Mouse (Mus musculus): ENCODE data around the gene Ccdc22. TPM values are rescaled to one million over a fixed set of nuclear protein-coding genes. Genes with fewer than 3 reads are reported as not detected.

Gene Ccdc22
- polyA plus RNA-seq, 1 experiment from 2014 or later: 31.2 TPM

DNA sequence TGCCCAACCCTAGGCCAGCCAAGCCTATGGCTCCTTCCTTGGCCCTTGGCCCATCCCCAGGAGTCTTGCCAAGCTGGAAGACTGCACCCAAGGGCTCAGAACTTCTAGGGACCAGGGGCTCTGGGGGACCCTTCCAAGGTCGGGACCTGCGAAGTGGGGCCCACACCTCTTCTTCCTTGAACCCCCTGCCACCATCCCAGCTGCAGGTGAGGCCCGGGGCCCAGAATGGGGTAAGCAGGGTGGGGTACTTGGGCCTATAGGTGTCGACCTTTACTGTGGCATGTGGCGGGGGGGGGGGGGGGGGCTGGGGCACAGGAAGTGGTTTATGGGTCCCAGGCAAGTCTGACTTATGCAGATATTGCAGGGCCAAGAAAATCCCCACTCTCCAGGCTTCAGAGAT lies 19.0 kb downstream of the Ccdc22 start:
- WGBS: 67% methylated on average over 4 of the region's 5 CpGs
- no peak for ATAC-seq (ENCODE audit: insufficient number of reproducible peaks, low FRiP score, low TSS enrichment, low read depth)

DNA sequence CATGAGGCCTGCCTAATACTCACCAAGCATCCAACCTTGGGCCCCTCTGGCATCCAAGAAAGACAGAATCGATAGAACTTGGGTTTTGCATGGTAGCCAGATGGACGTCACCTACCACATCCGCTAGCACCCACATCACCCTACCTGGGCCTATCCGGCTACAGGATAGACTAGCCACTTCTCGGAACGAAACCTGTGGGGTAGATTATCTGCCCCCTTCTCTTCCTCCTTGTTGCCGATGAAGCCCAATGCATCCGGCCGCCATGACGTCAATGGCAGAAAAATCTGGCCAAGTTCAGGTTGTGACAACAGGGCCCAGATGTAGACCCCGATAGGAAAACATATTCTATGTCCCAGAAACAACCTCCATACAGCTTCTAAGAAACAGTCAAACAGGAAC lies 21.4 kb downstream of the Ccdc22 start:
- Histone ChIP-seq H3K4me3 (ENCODE audit: low read depth, low read length) (no peak overlapping the region), H3K27me3 (ENCODE audit: control insufficient read depth, insufficient read depth, low read length) (no peaks in the 10 kb centered on the region), H3K4me1 (ENCODE audit: control insufficient read depth, insufficient read depth, low read length) (no peaks in the 10 kb centered on the region), H3K4me2 (ENCODE audit: low read depth, severe bottlenecking) (no peak overlapping the region), H3K27ac (replicated peaks; ENCODE audit: low read depth, low read length) (no peak overlapping the region), H3K36me3 (ENCODE audit: control insufficient read depth, insufficient read depth, low read length) (no peaks in the 10 kb centered on the region; the same call in 1 of the 2 replicates), H3K9me3 (ENCODE audit: control insufficient read depth, low read length) (no peaks in the 10 kb centered on the region), H3K9ac (ENCODE audit: low read length) (no peak overlapping the region)
- WGBS: 94% methylated on average over 11 of the region's 11 CpGs
- ATAC-seq (ENCODE audit: insufficient number of reproducible peaks, low FRiP score, low TSS enrichment, low read depth) (no peak), DNase-seq (ENCODE audit: low spot score) (no peak)

More for the DNA sequence above, 19.0 kb downstream of the Ccdc22 start:
- no peaks in the 10 kb centered on the region for H3K27me3 ChIP-seq (ENCODE audit: control insufficient read depth, insufficient read depth, low read length)
- H3K4me3 ChIP-seq (ENCODE audit: low read depth, low read length): no peak overlapping the region
- no peak overlapping the region for H3K4me2 ChIP-seq (ENCODE audit: low read depth, severe bottlenecking)
- no peak for DNase-seq (ENCODE audit: low spot score)
- no peak overlapping the region for H3K9ac ChIP-seq (ENCODE audit: low read length)
- no peak overlapping the region for H3K27ac ChIP-seq (replicated peaks; ENCODE audit: low read depth, low read length)
- H3K9me3 ChIP-seq (ENCODE audit: control insufficient read depth, low read length): no peaks in the 10 kb centered on the region
- H3K36me3 ChIP-seq (ENCODE audit: control insufficient read depth, insufficient read depth, low read length): no peaks in the 10 kb centered on the region; the same call in 1 of the 2 replicates
- no peaks in the 10 kb centered on the region for H3K4me1 ChIP-seq (ENCODE audit: control insufficient read depth, insufficient read depth, low read length)

DNA sequence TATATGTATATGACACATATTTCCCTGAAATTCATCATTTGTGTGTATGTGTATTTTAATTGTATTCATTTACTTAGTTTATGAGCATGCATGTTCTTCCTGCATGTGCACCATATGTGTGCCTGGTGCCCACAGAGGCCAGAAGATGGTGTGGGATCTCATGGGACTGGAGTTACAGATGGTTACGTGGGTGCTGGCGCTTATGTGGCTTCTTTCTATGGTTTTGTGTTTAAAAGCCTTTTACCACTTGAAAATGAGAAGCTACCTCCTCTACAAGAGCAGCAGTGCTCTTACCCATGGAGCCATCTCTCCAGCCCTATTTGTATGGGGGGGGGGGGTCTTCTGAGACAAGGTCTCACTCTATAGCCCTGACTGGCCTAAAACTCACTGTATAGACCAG lies 24.2 kb downstream of the Ccdc22 start:
- DNase-seq (ENCODE audit: low spot score) (no peak), ATAC-seq (ENCODE audit: insufficient number of reproducible peaks, low FRiP score, low TSS enrichment, low read depth) (no peak)
- Histone ChIP-seq H3K4me2 (ENCODE audit: low read depth, severe bottlenecking) (no peak overlapping the region), H3K4me3 (ENCODE audit: low read depth, low read length) (no peak overlapping the region), H3K27ac (replicated peaks; ENCODE audit: low read depth, low read length) (no peak overlapping the region), H3K9me3 (ENCODE audit: control insufficient read depth, low read length) (no peaks in the 10 kb centered on the region), H3K36me3 (ENCODE audit: control insufficient read depth, insufficient read depth, low read length) (no peaks in the 10 kb centered on the region; the same call in 1 of the 2 replicates), H3K4me1 (ENCODE audit: control insufficient read depth, insufficient read depth, low read length) (no peaks in the 10 kb centered on the region), H3K27me3 (ENCODE audit: control insufficient read depth, insufficient read depth, low read length) (no peaks in the 10 kb centered on the region), H3K9ac (ENCODE audit: low read length) (no peak overlapping the region)
- 95% methylated on average over 2 of the region's 2 CpGs for WGBS

DNA sequence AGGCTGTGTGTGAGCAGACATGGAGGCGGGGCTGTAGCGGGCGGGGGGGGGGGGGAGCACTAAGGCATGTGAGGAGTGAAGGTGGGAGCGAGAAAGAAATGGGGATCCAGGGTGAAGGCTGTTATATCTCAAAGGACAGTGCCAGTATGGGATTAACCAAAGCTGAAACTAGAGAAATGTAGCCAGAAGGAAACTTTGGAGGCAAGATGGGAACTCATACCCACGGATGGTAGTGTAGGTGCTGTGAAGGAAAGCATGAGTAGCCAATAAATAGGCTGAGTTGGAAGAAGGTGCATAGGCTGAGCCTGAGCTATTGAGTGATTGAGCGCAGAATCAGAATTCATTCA lies 30.5 kb downstream of the Ccdc22 start:
- no peaks in the 10 kb centered on the region for H3K9me3 ChIP-seq (ENCODE audit: control insufficient read depth, low read length)
- 26% methylated on average over 5 of the region's 6 CpGs for WGBS
- H3K36me3 ChIP-seq (ENCODE audit: control insufficient read depth, insufficient read depth, low read length): no peaks in the 10 kb centered on the region
- no peak overlapping the region; the same call in 1 of the 2 replicates for H3K9ac ChIP-seq (ENCODE audit: low read length)
- peak overlapping the region; percentile 39; the same call in 1 of the 2 replicates for H3K4me2 ChIP-seq (ENCODE audit: low read depth, severe bottlenecking)
- DNase-seq (ENCODE audit: low spot score) (no peak), ATAC-seq (ENCODE audit: insufficient number of reproducible peaks, low FRiP score, low TSS enrichment, low read depth) (no peak)
- H3K4me3 ChIP-seq (ENCODE audit: low read depth, low read length): peak overlapping the region; percentile 44
- no peaks in the 10 kb centered on the region for H3K27me3 ChIP-seq (ENCODE audit: control insufficient read depth, insufficient read depth, low read length)
- H3K4me1 ChIP-seq (ENCODE audit: control insufficient read depth, insufficient read depth, low read length): no peaks in the 10 kb centered on the region
- H3K27ac ChIP-seq (replicated peaks; ENCODE audit: low read depth, low read length): no peak overlapping the region

DNA sequence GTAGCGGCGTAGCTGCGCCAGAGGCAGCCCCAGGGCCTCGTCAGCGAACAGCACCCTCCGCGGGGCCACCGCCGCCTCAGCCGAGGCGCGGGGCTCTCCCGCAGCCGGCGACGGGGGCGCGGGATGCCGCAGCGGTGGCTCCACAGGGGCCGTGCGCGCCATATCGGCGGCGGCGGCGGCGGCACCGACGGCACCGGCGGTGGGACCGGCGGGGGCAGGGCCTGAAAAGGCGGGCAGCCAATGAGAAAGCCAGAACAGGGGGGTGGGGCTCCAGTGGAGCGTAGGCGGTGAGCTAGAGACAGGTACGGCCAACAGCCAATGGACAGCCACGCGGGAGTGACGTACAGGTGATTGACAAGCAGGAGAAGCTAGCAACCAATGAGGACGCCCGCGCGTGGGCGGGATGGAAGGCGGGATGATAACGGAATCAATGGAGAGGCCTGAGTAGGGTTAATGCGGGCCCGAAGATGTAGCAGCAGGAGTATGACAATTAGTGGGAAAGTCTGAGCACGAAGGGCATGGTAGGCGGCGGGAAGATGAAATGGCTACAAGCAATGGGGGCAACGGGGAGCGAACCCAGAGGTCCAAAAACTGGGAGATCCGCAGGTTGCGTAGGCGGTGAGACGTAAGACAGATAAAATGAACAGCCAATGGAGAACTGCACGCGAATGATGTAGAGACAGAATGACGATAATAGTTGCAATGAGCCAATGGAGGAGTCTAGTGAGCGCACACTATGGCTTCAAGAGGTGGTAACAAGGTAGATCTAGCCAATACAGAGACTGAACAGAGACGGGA lies 31.0 kb downstream of the Ccdc22 start, which contains the start of gene Ppp1r3f:
Ppp1r3f (minus strand) TSS at position 197 of the 798 bp plus-strand sequence.
- 24% methylated on average over 52 of the region's 65 CpGs for WGBS
- DNase-seq (ENCODE audit: low spot score): peak; percentile 90
- peak; percentile 98 for ATAC-seq (ENCODE audit: insufficient number of reproducible peaks, low FRiP score, low TSS enrichment, low read depth)
- no peaks in the 10 kb centered on the region for H3K36me3 ChIP-seq (ENCODE audit: control insufficient read depth, insufficient read depth, low read length)
- no peaks in the 10 kb centered on the region for H3K27me3 ChIP-seq (ENCODE audit: control insufficient read depth, insufficient read depth, low read length)
- H3K9me3 ChIP-seq (ENCODE audit: control insufficient read depth, low read length): no peaks in the 10 kb centered on the region
- H3K4me3 ChIP-seq (ENCODE audit: low read depth, low read length): peak within 1 kb of the TSS; percentile 44
- H3K4me1 ChIP-seq (ENCODE audit: control insufficient read depth, insufficient read depth, low read length): no peaks in the 10 kb centered on the region
- peak within 1 kb of the TSS; percentile 76 for H3K9ac ChIP-seq (ENCODE audit: low read length)
- H3K27ac ChIP-seq (replicated peaks; ENCODE audit: low read depth, low read length): peak within 1 kb of the TSS; percentile 55; the same call in 1 of the 2 replicates
- peak within 1 kb of the TSS; percentile 62 for H3K4me2 ChIP-seq (ENCODE audit: low read depth, severe bottlenecking)

DNA sequence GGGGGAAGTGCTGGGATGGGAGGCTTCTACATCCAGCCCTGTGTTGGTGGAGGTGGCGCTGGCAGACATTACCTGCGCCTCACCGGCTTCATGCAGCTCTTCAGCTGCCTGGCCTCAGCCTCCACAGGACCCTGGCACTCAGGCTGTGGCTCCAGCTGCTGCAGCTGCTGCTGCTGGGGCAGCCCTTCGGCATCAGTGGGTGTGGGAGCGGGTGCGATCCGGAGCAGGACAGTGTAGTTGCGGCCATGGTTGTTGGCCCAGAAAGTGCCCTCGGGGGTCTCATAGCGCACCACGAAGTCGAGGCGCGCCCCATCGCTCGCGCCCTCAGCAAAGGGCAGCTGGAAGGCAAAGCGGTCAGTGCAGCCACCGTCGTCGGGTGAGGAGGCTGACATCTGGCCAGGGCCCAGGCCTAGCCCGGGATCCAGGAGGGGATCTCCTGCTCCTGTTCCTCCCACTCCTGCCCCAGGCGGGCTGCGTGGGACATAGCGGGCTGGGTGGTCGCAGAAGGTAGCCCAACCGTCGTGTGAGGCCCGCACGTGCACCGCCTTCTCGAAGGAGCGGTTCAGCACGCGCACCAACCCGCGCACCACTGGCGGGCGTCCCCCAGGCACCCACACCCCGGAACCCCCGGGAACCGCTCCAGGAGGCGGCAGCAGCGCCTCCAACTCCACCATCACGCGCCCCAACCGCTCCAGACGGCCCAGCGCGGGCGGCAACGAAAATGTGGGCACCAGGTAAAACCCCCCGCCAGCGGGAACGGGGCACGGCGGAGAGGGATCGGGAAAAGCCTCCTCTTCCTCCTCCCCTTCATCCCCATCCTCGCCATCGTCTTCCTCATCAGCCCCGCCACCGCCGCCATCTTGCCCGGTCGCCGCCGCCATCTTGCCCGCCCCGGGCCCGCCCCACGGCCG lies 31.9 kb downstream of the Ccdc22 start, which contains the start of gene Foxp3:
Foxp3 (plus strand) TSS at position 469 of the 911 bp plus-strand sequence.
- H3K4me1 ChIP-seq (ENCODE audit: control insufficient read depth, insufficient read depth, low read length): no peaks in the 10 kb centered on the region
- peak within 1 kb of the TSS; percentile 44 for H3K4me3 ChIP-seq (ENCODE audit: low read depth, low read length)
- DNase-seq (ENCODE audit: low spot score) (peak; percentile 58), ATAC-seq (ENCODE audit: insufficient number of reproducible peaks, low FRiP score, low TSS enrichment, low read depth) (peak; percentile 36; the same call in 1 of the 2 replicates)
- peak within 1 kb of the TSS; percentile 55; the same call in 1 of the 2 replicates for H3K27ac ChIP-seq (replicated peaks; ENCODE audit: low read depth, low read length)
- H3K4me2 ChIP-seq (ENCODE audit: low read depth, severe bottlenecking): peak within 1 kb of the TSS; percentile 62
- no peaks in the 10 kb centered on the region for H3K9me3 ChIP-seq (ENCODE audit: control insufficient read depth, low read length)
- no peaks in the 10 kb centered on the region for H3K27me3 ChIP-seq (ENCODE audit: control insufficient read depth, insufficient read depth, low read length)
- no peaks in the 10 kb centered on the region for H3K36me3 ChIP-seq (ENCODE audit: control insufficient read depth, insufficient read depth, low read length)
- 32% methylated on average over 55 of the region's 72 CpGs for WGBS
- peak within 1 kb of the TSS; percentile 76 for H3K9ac ChIP-seq (ENCODE audit: low read length)

DNA sequence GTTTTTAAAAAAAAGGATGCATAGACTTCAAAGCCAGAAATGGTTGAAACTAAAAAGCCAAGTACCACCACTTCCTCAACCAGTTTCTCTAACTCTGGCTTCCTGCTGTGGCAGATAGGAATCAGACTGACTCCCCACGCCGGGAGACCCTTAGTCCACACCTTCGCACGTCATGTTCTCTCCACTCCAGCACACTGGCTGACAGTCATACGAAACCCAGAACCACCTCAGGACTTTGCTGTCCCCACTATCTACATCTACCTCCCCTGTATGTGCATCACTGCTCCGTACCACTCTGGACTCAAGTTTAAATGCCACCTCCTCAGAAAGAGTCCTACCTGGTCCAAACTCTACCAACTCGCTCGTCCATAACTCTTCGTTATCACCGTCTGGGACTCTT lies 32.9 kb downstream of the Ccdc22 start:
- Histone ChIP-seq H3K36me3 (ENCODE audit: control insufficient read depth, insufficient read depth, low read length) (no peaks in the 10 kb centered on the region), H3K9me3 (ENCODE audit: control insufficient read depth, low read length) (no peaks in the 10 kb centered on the region), H3K27ac (replicated peaks; ENCODE audit: low read depth, low read length) (no peak overlapping the region), H3K4me3 (ENCODE audit: low read depth, low read length) (no peak overlapping the region), H3K27me3 (ENCODE audit: control insufficient read depth, insufficient read depth, low read length) (no peaks in the 10 kb centered on the region), H3K4me1 (ENCODE audit: control insufficient read depth, insufficient read depth, low read length) (no peaks in the 10 kb centered on the region), H3K9ac (ENCODE audit: low read length) (no peak overlapping the region), H3K4me2 (ENCODE audit: low read depth, severe bottlenecking) (no peak overlapping the region)
- WGBS: 86% methylated on average over 10 of the region's 10 CpGs
- no peak for DNase-seq (ENCODE audit: low spot score)
- no peak for ATAC-seq (ENCODE audit: insufficient number of reproducible peaks, low FRiP score, low TSS enrichment, low read depth)

DNA sequence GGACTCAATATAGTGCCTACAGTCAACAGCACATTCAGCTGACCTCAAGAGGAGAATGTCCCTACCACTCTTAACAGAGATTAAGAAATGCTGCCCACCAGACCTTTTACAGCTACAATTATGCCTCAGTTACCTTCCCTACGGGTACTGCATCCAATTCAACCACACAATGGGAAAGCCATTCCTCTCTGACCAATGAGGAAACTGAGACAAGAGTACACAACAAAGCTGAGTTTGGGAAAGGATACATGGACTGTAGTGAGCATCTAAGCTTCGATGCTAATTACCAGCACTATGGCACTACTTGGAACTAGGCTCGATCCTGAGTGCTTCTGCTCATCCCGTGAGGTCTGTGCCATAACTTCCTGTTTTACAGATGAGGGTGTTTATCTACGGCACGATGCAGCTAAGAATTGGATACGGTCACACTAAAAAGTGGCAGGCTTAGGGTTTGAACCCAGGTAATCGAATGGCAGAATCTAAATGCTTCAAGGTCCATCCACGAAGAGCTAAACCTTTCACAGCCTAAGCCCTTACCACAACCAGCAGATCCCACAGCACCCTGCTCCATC lies 33.7 kb downstream of the Ccdc22 start:
- Histone ChIP-seq H3K9ac (ENCODE audit: low read length) (no peak overlapping the region), H3K4me1 (ENCODE audit: control insufficient read depth, insufficient read depth, low read length) (no peaks in the 10 kb centered on the region), H3K9me3 (ENCODE audit: control insufficient read depth, low read length) (no peaks in the 10 kb centered on the region), H3K27me3 (ENCODE audit: control insufficient read depth, insufficient read depth, low read length) (no peaks in the 10 kb centered on the region), H3K4me3 (ENCODE audit: low read depth, low read length) (no peak overlapping the region), H3K4me2 (ENCODE audit: low read depth, severe bottlenecking) (no peak overlapping the region), H3K36me3 (ENCODE audit: control insufficient read depth, insufficient read depth, low read length) (no peaks in the 10 kb centered on the region), H3K27ac (replicated peaks; ENCODE audit: low read depth, low read length) (no peak overlapping the region)
- ATAC-seq (ENCODE audit: insufficient number of reproducible peaks, low FRiP score, low TSS enrichment, low read depth) (no peak), DNase-seq (ENCODE audit: low spot score) (no peak)
- 90% methylated on average over 9 of the region's 9 CpGs for WGBS
